Mouse (Mus musculus): ENCODE results near the gene Pcsk1n.

Gene Pcsk1n

DNA sequence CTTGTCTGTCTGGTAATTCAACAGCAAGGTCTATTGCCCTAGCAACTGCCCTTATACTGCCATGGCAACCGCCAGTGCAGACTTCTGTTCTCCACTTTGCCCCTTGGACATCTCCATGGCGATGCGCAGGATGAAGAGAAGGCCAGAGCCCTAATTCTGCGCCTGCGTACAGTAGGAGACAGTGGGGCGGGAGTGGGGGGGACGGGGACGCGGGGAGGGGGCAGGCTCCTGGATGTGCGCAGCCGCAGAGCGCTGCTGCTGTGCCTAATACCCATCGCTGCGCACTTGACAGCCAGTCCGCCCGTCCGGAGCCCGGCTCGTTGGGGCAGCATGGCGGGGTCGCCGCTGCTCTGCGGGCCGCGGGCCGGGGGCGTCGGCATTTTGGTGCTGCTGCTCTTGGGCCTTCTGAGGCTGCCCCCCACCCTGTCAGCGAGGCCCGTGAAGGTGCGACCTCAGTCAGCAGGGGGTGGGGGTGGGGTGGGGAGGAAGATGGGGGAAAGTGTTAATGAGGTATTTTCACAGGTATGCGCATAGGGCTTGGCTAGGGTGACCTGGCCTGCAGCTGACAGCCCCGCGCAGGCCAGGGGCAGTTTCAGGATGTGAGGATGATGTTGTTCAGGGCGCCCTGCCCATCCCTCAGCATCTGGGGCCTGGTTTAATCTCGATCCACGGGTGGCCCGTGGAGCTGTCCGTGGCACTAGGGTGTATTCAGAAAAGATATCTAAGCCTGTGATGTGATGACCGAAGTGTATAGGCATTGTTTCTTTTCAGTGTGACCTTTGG is at the start of gene Pcsk1n:
Pcsk1n (plus strand) TSS at position 222 of the 783 bp plus-strand sequence.
- in situ Hi-C loops (cut with MseI, MboI), result loop anchor here (5.0 to 25.0 kb wide), 4 partner anchors 93 to 195 kb away; partner anchors contain the start of gene Glod5 (in 1 of the 2)

DNA sequence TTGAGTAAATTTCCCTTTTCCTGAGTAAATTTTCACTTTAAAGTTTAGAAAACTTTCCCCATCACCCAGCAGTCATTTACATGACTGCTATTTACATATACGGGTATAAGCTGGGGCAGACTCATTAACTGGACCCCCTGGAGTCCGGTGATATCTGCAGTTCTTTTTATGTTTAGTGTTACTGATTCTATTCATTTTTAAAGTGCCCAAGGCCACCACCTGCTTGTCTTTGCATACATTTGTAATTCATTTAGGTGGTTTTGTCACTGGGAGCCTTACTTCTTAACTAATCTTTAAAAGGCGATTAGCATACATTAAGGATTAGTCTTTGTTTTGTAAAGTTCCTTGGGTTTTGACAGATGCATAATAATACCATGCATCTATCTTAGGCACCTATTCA is 49.8 kb upstream of the Pcsk1n start:
- in situ Hi-C loops (cut with MseI, MboI), result no loop called here

DNA sequence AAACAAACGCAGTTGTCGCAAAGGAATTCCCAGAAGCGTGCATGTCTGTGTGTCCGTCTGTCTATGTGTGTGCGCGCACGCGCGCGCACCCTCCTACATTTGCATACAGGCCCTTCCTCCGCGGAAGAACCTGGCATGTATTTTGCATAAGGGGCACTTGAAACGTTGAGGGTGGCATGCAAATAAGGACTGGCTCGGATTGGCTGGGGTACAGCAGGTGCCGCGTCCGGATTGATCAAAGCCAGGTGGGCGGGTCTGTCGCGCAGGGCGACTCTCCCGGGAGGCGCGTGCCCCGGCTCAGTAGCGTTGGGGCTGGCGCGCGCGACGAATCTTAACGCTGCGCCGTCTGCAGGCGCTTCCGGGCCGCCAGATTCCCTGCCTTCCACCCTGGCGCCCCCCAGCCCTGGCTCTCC is 41.6 kb upstream of the Pcsk1n start, which contains the start of gene Pim2:
Pim2 (plus strand) TSS at position 256 of the 413 bp plus-strand sequence.
- in situ Hi-C loops (cut with MseI, MboI), result no loop called here

DNA sequence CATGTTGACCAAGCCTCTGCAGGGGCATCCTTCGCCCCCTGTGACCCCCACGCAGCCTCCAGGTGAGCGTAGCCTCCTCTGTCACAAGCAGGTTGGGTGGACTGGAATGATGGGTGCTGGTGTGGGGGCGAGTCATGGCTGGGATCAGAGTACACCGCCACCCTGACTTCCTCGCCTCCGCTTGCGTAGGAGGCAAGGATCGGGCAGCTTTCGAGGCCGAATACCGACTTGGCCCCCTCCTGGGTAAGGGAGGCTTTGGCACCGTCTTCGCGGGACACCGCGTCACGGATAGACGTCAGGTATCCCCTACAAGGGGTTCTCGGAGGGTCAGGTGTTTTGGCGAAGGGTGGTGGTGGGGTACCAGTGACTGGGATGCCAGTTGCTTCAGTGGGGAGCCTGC is 41.1 kb upstream of the Pcsk1n start:
- in situ Hi-C loops (cut with MseI, MboI), result no loop called here

DNA sequence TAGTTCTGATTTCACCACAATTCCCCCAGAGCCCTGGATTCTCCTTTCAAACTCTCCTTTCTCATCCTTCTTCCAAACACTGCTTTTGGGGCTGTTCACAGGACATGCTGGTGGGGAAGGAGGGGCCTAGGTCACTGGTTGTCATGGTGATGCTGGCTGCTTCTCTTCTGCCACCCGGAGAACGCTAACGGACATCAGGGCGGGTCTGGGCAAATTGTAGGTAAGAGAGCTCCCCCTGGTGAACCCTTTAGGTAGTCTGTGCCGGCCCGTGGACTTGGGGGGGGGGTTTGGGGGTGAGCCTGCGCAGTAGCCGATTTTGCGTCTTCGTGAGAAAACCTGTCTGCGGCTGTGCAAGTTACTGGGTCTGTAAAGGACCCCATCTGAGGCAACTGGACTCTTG is 39.8 kb upstream of the Pcsk1n start:
- in situ Hi-C loops (cut with MseI, MboI), result no loop called here

DNA sequence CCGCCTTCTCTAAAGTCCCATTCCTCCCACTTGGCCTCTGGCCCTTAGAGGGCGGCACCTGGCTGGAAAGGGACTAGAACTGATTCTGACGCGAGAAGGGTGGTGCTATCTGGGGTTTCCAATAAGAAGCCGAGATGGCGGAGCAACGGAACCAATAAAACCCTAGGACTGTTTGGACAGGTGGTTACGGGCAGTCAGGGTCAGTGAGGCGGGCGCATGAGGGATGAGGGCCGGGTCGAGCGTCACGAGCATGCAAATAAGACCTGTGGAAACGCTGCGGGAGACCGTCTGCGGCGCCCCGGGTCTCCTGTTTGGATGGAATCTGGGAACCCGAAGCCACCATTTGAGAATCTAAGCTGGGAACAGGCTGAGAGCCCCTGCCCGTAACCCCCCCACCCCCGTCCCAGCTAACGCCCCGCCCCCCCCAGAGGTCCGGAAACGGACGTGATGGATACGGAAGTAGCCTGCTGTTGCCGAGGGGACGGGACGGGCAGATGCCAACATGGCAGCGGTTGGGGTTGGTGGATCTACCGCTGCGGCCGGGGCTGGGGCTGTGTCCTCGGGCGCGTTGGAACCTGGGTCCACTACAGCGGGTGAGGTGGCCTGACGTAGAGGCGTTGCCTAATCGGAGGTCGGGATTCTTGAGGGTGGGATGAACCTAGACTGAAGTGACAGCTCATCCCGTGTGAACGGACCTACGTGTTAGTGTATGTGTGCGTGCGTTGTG is 35.6 kb upstream of the Pcsk1n start, which contains the start of gene Slc35a2:
Slc35a2 (plus strand) TSS at position 188 of the 727 bp plus-strand sequence.
- in situ Hi-C loops (cut with MseI, MboI), result no loop called here

DNA sequence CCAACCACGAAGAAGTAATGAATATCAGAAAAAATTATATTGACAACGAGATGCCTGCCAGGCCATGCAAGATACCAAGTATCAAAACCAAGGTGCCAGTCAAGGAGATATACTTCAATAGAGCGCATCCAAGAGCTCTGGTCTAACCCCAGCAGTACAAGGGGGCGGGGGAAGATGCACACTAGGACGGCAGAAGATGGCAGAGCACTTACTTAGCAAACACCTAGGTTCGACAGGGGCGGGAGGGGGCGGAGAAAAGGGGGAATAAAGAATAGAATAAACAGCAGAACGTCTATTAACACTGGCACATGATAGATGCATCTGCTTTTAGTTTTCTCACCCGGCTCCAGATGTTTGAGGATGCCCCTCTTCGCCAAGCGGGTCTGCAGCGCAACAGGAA is 21.4 kb upstream of the Pcsk1n start:
- in situ Hi-C loops (cut with MseI, MboI), result no loop called here

DNA sequence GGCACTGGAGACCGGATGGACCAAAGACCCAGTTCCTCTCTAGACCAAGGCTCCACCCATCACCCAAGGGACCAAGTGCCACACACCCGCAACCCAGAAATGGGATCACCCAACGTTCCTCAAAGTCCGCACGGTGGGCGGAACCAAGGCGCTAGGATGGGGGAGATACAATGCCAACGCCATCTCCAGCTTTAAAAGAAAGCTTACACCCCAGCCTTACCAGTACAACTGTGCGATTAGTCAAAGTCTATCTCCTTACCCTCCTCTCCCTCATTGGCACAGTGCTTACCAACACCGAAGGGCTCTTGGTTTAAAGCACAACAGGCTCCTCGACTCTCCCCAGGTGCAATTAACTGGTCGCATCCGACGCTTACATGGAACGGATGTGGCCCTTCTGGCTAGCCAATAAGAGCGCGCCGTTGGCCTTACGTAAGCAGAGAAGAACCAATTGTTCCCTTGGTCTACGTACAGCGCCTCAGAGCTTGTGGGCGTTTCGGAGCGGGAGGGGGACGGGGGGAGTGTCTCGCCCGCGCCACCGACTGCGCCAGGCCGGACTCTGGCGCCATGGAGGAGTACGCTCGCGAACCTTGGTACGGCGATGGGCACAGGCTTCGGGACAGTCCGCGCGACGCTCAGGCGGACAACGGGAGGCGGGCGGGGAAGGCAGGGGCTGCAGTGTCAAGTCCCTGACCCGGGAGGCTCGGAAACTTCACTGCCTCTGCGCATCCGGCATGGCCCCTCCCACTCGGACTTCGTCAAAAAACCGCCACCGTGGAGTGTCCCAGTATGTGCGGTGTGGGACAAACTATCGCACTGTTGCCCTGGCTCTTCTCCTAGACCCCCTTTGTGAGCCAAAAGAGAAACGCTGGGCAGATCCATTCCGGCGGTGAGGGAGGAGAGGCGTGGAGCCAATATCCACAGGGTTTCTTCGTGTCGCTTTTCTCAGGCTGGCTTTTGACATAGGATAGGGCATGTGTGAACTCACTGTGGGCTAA is 20.4 kb upstream of the Pcsk1n start, which contains the start of the genes Pqbp1 and Timm17b:
Pqbp1 (minus strand) TSS at position 390 of the 995 bp plus-strand sequence.
Timm17b (plus strand) TSS at position 478 of the 995 bp plus-strand sequence.
- in situ Hi-C loops (cut with MseI, MboI), result no loop called here

DNA sequence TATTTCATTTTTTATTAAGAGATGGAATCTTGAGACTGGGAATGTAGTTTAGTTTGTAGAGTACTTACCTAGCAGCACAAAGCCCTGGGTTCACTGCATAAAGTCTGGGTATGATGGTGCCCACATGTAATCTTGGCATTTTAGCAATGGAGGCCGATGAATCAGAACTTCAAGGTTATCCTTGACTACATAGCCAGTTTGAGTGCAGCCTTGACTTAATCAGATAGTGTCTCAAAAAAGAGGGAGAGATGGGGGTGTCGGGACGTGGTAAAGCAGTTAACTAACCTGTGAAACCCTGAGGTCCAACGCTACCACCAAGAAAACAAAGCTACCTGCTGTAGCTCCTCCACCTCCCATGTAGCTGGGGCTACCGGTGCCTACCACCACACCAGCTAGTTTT is 15.2 kb upstream of the Pcsk1n start:
- in situ Hi-C loops (cut with MseI, MboI), result loop anchor here in 1 of 2 experiments (25.0 kb wide), 1 partner anchor 208 kb away; no protein-coding TSS in a partner anchor

DNA sequence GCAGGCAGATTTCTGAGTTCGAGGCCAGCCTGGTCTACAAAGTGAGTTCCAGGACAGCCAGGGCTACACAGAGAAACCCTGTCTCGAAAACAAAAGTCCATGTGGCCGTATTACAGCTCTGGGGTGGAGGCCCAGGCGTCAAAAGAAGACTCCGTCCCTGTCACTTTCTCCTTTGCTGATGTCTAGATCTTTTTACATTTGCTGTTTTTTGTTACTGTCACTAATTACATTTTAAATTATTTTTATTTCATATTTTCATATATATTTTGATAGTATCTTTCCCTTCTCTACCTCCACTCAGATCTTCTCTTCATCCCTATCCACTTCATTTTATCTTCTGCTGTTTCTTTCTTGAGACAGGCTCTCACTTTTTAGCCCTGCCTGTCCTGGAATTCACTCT is 11.9 kb upstream of the Pcsk1n start, which contains the start of gene Gm10491:
Gm10491 (minus strand) TSS at position 101 of the 400 bp plus-strand sequence.
- in situ Hi-C loops (cut with MseI, MboI), result loop anchor here in 1 of 2 experiments (25.0 kb wide), 1 partner anchor 205 kb away; no protein-coding TSS in a partner anchor

DNA sequence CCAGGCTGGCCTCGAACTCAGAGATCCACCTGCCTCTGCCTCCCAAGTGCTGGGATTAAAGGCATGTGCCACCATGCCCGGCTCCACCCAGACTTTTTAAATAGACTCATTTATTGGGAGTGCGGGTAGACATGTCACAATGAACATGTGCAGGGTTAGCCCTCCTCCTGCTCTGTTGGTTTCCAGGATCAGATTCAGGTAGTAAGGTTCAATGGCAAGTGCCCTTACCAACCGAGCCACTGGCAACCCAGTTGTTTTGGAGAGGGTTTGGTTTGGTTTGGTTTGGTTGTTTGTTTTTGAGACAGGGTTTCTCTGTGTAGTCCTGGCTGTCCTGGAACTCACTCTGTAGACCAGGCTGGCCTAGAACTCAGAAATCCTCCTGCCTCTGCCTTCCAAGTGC is 10.4 kb upstream of the Pcsk1n start, which contains the start of gene Gm10490:
Gm10490 (plus strand) TSS at position 301 of the 400 bp plus-strand sequence.
- in situ Hi-C loops (cut with MseI, MboI), result loop anchor here in 1 of 2 experiments (25.0 kb wide), 1 partner anchor 203 kb away; no protein-coding TSS in a partner anchor

DNA sequence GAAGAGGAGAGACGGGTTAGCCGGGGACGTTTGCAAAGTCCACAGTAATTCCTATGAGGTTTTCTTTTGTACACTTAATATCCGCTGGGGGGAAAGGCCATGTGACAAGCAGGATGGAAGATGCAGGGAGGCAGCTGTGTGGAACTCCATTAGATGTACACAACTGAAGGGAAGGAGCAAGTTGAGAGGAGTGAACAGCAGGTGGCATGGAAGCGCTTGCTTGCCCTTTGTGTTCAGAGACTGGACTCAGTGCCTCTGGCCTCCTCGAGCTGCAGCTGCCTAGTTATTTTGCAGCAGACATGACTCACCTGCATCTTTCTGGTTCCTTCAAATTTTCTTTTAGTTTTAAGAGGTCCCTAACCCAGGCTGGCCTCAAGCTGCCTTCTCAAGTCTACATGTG is 9.1 kb upstream of the Pcsk1n start:
- in situ Hi-C loops (cut with MseI, MboI), result loop anchor here (10.0 to 25.0 kb wide), 2 partner anchors 202 to 204 kb away; no protein-coding TSS in a partner anchor

DNA sequence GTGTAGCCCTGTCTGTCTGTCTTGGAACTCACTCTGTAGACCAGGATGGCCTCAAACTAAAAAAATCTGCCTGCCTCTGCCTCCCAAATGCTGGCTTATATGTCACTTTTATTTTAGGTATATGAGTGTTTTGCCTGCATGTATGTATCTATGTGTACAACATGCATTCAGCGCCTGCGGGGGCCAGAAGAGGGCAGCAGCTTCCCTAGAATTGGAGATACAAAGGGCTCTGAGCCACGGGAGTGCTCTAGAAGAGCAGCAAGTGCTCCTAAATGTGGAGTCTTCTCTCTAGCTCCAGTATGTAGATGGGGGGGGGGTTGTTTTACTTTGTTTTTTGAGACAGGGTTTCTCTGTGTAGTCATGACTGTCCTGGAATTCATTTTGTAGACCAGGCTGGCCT is 4.0 kb upstream of the Pcsk1n start:
- in situ Hi-C loops (cut with MseI, MboI), result loop anchor here (5.0 to 25.0 kb wide), 3 partner anchors 102 to 199 kb away; partner anchors contain the start of gene Glod5 (in 1 of the 2)

DNA sequence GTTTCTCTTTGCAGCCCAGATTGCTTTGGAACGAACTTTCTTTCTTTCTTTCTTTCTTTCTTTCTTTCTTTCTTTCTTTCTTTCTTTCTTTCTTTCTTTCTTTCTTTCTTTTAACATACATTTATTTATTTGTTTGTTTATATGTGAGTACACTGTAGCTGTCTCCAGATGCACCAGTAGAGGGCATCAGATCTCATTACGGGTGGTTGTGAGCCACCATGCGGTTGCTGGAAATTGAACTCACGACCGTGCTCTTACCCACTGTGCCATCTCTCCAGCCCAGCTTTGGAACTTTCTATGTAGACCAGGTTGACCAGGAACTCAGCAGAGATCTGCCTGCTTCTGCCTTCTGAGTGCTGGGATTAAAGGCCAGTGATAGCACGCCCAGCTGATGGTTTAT is 1.7 kb upstream of the Pcsk1n start:
- in situ Hi-C loops (cut with MseI, MboI), result loop anchor here (5.0 to 25.0 kb wide), 3 partner anchors 99 to 197 kb away; partner anchors contain the start of gene Glod5 (in 1 of the 2)

DNA sequence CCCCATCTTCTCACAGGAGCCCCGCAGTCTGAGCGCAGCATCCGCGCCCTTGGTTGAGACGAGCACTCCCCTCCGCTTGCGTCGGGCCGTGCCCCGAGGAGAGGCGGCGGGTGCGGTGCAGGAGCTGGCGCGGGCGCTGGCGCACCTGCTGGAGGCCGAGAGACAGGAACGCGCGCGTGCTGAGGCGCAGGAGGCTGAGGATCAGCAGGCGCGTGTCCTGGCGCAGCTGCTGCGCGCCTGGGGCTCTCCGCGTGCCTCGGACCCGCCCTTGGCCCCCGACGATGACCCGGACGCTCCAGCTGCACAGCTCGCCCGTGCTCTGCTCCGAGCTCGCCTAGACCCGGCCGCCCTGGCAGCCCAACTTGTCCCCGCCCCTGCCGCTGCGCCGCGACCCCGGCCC is 2.4 kb downstream of the Pcsk1n start:
- in situ Hi-C loops (cut with MseI, MboI), result loop anchor here in 1 of 2 experiments (5.0 to 25.0 kb wide), 2 partner anchors 90 to 190 kb away; no protein-coding TSS in a partner anchor

DNA sequence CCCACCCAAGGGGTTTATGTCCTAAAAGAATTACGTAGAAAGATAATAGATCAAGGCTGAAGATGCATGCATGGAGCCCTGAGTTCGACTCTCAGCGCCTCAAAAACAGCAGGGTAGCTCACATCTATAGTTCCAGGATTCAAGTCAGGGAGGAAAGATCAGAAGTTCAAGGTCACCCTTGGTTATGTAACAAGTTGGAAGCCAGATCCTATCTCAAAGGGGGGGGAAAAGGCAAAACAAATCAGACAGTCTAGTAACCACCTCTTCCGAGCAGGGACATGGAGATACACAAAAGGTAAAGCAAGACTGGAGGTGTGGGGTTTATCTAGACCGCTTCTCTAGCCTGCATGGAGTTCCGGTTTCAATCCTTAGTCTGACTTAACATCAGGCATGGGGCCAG is 6.6 kb downstream of the Pcsk1n start:
- in situ Hi-C loops (cut with MseI, MboI), result no loop called here

DNA sequence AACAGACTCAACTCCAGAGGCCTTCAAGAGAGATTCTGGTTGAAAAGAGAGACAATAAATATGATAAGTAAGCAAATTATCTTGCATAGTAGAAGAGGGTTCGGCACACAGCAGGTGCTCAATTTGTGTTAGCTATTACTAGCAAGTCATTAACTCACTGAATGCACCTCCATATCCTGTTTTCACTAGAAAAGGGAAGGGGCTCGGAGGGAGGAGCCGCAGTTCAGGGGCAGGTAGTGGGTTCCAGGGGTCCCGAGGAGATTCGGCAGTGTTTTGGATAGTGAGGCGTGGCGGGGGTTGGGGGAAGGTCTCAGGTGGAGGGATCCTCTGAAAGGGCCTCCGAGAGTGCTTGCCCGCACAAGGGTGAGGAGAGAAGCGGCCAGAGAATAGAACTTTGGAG is 7.5 kb downstream of the Pcsk1n start:
- in situ Hi-C loops (cut with MseI, MboI), result no loop called here

DNA sequence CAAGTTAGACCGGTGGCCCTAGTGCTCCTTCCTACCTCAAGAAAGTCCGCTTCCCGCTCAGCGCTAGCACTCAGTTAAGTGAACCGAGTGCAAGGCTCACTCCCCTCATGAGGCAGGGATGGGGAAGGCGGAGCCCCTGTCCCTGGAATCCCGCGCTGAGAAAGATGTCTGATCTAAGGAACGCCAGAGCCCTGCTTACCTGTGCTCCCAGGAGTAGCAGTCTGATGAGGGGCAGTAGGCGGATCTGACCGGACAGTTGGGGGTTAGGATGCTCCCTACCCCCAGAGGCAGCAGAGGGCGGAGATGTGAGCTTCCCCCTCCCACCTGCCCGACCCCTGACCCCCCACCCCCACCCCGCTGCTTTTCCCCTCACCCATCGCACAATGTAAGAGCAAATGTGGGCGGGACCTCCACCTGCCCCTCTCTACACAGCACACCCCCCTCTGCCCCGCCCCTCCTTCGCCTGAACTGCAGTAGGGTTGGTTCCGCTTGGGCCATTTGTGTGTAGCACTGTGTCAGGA is 8.7 kb downstream of the Pcsk1n start, which contains the start of gene Eras:
Eras (minus strand) TSS at position 338 of the 521 bp plus-strand sequence.
- in situ Hi-C loops (cut with MseI, MboI), result no loop called here

DNA sequence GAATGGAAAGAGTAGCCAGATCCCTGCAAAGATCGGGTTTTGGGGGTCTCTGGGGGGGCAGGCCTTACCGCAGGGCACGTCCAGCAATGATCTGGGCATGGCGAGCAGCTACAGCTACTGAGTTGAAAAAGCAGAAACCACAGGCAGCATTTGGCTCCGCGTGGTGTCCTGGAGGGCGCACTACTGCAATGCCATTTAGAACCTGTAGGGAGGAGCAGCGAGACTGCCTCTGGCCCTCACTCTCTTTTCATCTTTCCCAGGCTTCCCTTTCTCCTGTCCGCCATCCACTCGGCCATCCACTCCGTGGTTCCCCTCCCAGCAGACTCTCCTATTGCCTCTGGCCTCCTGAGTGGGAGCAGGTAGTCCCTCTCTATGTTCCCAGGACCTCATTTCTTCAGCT is 17.3 kb downstream of the Pcsk1n start:
- in situ Hi-C loops (cut with MseI, MboI), result no loop called here

DNA sequence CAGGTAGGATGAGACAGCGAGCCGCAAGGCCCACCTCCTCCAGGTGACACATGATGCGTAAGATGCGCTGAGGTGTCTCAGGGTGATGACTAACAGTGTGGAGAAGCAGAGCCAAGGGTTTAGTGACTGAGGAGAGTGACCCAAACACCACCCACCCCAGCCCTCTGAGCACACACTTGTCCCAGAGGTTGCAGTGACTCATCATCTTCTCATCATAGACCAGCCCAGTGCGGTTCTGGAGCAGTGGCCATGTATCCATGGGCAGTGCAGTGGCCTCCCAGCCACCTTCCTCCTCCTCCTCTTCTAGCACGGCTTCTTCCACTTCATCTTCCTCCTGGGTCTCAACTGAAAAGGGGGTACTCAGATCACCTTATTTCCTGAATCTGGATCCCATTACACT is 18.0 kb downstream of the Pcsk1n start:
- in situ Hi-C loops (cut with MseI, MboI), result no loop called here
